Mouse (Mus musculus) frontal cortex, postnatal 14 days (tissue): ENCODE results near the gene Slc10a1.

ENCODE experiments used
- DNase-seq, 2 experiments: peaks; one replicate each; pipeline ENCODE4 v3.0.0; 2022; ENCODE audit warnings: low spot score in 2 of 2

The Slc10a1 gene

DNA sequence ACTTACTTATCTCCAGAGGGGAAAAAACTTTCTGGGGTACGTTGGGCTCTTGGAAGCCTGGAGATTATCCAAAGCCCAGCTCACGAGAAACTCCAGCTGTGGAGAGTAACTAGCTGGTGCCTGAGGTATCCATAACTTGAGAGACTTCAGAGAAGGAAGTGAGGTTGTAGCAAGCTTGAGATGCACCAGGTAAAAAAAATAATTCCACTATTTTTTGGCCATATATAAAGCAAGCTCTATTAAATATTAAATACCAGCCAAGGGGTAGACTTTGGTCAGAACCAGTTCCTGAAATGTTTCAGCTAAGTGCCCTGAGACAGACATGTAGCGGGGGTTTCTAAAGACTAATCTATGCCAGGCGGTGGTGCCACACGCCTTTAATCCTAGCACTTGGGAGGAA, at the start of gene Slc10a1:
Slc10a1 (minus strand) TSS at position 101 of the 400 bp plus-strand sequence.
- no peak for DNase-seq

DNA sequence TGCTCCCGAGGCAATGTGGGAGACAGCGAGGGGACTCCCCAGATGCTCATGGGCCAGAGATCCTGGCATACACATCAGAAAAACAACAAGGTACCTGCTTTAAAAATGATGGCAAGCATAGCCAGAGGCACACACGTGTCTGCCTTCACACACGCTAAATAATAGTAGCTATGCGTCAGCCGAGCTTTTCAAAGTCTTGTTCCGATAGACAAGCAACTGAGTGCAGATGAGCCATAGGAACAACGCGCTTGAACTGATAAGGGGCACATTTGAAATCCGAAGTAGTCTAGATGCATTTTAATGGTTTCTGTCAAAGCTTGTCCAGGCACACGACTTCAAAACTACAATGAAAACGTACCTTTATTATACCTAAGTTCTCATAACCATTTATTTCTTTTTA, 49.1 kb upstream of the Slc10a1 start:
- no peak for DNase-seq

DNA sequence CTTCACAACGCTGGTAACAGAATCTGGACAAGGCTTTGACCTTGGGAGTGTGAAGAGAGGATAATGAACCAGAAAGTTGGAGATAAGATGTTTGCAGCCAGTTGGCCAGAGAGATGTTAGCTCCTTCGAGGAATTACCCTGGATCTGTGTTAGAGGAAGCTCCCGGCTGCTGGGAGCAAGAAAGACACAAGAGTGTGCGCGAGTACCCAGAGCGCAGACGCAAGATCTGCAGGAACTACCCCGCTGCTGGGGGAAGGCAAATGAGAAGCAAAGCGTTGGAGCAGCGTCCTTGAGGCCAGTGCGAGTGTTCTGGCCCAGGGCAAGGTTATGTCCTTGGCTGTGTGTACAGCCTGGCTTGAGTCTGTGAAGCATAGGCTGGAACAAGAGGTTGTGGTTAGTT, 45.0 kb upstream of the Slc10a1 start:
- no peak for DNase-seq

DNA sequence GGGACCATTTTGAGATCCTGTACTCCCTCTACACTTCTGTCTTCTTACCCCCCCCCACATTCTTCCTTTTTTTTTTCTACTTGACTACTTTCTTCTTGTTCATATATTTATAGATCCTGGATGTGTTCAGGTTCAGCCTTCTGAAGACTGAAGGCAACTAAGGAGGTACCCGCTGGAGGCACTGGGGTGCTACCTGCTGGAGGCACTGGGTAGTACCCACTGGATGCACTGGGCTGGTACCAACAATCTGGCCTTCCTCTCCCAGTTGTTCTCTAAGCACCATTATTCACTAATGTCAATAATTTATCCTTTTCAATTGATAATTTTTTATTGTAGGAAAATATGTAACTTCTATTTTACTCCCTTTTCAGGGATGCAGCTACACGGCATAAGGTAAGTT, 43.5 kb upstream of the Slc10a1 start:
- no peak for DNase-seq

DNA sequence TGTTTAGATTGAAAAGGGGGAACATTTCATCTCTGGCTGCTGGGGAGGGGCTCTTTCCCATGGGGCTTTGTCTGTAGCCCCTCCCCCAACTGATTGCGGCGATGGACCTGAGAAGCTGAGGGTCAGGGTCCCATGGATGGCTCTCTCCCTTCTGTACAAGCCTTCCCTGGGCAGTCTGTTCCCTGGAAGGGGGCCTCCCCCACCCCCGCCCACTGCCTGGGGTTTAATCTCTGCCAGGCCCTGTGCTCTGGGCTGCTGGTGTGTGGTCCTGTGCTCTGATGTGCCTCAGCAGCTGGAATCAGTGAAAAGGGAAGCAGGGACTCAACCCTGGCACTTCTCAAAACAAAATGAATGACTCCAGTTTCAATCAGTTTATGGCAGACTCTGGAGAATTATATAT, 41.3 kb upstream of the Slc10a1 start:
- no peak for DNase-seq

DNA sequence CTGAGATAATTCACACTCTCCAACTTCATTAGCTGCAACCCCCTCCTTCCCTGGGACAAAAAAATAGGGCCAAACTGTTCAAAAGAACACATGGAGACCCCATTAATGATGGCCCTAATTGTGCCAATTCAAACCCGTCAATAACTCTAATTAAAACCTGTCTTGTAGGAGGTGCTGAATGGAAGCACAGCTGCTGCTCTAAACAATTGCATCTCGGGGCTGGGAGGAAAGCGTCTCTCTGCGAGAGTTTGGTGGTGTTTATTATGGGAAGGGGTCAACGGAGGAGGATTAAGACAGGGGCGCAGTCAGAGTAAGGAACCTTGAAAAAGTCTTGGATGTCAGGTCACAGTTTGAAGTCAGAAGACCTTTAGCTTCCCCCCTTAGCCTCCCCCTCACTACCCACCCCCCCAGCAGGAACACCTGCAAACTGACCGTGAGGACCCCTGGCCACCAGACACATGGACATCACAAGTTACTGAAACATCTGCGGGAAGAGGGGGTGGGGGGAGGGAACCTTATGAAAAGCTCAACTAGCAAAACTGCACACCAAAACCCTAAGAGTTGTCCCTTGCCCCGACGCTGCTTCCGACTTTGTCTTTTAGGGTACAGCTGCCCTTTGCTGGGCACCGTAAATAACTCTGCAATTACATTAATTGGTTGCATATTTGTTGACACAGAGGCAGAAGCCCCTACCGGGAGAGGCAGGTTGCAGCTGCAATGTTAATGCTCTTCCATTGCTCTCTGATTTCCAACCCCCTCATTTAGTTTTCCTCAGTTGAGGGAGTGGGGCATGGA, 34.5 kb upstream of the Slc10a1 start:
- no peak for DNase-seq

DNA sequence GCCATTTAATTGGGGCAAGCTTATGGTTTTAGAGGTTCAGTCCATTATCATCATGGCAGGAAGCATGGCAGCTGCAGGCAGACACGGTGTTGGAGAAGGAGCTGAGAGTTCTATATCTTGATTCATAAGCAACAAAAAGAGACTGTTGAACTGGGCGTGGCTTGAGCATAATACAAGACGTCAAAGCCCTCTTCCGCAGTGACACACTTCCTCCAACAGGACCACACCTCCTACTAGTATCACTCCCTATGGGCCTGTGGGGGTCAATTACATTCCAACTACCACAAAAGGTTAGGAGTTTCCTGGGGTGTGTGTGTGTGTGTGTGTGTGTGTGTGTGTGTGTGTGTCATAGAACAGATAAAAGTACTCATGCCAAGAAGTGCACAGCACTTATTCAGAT, 32.4 kb upstream of the Slc10a1 start:
- no peak for DNase-seq

DNA sequence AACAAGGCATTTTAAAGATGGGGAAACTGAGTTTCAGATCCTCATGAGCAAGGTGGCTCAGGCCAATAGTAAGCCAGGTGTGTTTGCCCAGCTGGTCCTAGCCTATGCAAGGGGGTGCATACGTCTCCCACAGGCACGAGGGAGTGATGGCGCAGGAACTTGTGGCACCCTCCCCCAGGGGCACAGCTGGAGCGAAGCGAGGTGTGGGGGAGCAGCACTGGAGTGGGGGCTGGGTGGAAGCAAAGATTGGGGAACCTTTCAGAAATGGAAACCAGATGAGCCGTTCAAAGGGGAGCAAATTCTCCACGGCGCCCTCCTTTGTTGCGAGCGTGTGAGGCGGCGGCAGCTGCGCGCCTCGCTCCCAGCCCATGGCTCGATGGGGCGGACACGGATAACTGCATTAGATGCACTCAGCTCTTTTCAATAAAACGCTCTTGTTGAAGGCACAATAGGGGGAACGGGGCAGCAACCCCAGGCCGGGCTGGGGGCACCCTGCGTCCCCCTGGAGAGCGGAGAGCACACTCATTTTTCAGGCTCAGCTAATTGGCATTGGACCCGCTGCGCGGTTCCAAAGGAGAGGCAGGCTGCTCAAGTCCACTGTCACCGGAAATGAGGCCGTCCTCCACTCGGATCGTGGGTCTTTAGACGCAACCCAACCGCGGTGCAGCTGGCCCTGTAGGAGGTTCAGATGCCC, 30.2 kb upstream of the Slc10a1 start:
- no peak for DNase-seq

DNA sequence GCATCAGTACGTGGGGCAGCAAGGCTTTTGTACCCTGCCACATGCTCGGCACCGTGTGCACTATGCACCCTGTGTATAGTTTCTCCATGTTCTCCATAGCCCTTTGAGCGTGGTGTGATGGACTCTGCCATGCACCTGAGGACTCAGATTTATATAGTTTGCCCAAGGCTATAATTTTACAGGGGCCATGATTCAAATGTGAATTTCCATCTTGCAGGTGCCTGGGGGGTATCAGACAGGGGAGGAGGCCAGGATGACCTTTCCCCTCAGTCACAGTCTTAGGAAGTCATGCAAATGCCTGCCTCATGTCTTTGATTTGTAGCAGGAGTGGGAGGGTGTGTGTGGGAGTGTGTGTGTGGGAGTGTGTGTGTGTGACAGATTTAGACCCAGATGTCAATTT, 29.1 kb upstream of the Slc10a1 start:
- DNase-seq: no peak

DNA sequence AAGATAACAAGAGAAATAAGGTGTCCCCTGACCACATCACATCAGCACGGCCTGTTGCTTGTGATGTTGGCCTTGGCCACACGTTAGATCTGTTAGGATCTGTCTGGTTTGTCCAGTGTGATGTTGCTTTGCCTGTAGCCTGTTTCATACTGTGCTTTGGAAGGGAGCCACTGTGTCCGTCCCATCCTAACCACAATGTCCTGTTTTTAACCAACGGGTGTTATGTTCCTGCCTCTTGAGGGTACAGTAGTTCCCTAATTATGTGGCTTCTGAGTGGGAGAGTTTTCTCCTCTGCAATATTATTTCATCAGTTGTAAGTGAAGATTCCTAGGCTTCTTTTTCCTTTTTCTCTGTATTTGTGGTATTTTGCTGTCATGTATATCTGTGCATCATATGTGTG, 26.8 kb upstream of the Slc10a1 start:
- no peak for DNase-seq

DNA sequence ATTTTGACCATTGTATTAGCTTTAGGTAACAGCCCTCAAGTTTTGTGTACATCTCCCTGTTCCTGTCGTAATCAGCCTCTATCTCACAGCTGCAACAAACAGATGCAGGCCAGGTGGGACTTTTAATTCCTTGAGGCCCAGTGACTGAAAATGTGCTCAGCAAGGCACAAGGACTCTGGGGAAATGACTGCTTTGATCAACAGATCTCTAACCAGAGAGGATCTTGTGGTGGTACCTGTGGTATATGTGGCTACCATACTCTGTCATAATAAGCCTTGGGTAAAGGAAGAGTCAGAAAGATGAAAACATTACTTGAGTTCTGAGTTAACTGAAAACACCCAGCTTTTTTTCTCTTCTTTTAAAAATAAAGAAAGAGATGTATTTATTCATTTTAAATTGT, 25.3 kb upstream of the Slc10a1 start:
- no peak for DNase-seq

DNA sequence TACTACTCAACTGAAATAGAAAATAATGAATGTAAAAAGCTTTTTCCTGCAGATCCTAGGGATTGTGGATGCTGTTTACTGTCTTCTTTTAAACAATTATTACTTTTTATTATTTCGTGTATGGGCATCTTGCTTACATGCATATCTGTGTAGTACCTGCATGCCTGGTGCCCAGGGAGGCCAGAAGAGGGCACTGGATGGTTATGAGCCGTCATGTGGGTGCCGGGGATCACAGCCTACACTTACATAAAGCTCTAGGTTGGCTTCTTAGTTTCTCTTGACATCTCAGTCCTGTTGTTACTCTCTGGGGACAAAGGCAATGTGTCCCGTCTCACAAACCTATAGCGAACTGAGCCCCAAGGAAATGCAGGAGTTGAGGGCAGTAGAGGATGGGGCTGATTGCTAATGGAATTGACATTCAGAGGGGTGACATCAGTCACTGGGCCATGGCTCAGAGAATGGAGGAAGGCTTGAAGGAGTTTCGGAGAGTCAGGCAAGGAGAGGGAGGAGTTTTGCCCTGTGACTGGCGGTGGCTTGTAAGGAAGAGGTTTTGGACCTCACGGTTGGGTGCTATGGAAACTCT, 24.1 kb upstream of the Slc10a1 start:
- DNase-seq: no peak

DNA sequence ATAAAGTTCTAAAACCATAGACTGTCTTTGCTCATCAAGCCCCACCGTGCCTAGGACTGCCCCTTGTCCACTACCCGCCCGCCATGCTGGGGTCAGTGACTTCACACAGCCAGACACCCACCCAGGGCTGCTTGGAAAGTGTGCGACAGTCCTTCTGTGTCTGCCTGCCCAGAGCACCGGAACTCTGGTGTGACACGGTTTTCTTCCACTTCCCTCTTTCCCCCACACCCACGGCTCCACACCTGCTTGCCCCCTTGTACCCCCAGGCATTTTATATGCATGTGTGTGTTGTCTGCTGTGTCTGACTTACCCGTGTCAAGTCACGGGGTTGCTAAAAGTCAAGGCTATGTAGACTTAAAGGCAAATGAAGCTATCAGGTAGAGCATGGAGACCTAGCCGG, 23.3 kb upstream of the Slc10a1 start:
- no peak for DNase-seq

DNA sequence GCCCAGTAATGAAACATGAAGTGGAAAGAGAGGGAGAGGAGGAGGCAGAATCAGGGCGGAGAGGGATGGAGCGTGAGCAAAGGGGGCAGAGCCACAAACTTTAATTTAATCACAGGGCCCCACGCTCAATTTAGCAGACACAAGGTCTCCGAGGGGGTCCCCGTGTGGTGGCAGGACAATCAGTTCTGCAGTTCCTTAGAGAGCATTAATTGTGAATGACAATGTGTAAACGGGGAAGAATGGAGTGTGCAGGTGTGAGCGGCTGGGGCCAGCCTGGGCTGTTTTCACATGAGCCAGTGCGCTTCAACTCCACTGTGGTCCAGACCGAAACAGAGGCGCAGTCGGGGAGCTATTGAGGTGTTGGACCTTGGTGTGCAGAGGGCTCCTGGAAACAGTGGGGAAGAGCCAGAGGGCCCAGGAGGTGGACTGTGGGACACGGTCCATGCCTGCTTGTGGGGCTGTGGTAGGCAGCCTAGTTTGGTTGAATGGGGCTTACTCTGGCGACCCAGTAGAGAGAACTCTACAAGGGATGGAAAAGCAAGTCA, 22.5 kb upstream of the Slc10a1 start:
- DNase-seq: no peak

DNA sequence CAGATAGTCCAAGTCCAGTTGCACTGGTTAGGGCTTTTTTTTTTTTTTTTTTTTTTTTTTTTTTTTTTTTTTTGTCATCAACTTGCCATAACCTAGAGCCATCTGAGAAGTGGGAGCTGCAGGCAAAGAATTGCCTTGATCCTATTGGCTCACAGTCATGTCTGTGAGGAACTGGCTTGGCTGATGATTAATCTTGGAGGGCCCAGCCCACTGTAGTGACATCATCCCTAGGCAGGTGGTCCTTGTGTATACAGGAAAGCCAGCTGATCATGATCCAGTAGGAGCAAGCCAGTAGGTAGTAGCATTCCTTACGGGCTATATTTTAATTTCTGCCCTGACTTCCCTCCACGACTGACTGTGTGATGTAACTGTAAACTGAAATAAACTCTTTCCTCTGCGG, 19.8 kb upstream of the Slc10a1 start:
- DNase-seq: no peak

DNA sequence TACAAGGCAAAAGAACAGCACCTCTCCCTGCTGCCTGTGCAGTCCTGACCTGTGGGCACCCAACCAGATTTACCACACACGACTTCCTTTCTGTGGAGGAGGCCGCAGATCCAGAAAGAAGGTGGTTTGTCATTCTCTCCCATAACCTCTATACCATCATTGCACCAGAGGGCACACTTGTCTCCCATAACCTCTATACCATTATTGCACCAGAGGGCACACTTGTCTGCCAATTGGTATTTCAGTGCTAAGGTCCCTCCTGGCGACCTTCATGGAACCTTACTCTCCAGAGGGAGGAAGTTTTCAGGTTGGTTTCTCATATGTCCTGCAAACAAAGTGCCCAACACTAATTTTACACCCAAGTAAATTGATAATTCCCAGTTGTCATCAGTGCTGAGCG, 18.1 kb upstream of the Slc10a1 start:
- DNase-seq: no peak

DNA sequence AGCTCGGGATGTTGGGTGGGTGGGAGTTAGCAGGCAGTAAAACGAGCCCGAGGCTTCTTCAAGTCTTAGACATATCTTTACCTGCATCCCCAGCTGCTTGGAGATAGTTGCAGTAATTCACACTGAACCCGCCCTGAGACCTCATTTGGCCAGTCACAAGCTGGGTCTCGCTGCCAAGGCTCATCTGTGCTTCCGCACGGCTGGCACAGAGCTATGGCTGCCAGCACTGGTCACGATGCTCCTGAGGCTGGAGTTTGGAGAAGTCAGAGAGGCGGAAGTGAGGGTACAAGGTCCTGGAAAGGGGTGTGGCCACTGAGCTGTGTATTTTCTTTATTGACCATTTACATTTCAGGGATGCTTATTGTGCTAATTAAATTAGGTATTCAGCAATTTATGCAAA, 15.2 kb upstream of the Slc10a1 start:
- DNase-seq: no peak

DNA sequence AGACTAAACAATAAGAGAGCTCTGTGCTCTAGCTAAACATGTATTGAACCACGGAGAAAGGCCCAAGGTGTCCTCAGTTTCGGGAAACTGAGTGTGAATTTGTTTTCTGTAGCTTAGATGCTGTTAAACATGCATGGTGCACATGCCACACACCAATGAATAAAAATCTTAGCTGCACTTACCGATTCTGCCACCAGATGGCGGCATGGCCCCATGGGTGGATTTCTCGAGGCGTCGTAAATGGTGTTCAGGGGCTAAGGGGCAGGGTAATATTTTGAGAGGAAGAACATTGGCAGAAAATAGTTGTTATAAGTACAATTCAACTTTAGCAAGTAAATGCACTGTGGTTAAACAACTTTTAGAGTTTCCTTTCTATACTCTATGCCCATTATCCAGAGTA, 13.8 kb upstream of the Slc10a1 start:
- DNase-seq: peak; percentile 27 to 83

DNA sequence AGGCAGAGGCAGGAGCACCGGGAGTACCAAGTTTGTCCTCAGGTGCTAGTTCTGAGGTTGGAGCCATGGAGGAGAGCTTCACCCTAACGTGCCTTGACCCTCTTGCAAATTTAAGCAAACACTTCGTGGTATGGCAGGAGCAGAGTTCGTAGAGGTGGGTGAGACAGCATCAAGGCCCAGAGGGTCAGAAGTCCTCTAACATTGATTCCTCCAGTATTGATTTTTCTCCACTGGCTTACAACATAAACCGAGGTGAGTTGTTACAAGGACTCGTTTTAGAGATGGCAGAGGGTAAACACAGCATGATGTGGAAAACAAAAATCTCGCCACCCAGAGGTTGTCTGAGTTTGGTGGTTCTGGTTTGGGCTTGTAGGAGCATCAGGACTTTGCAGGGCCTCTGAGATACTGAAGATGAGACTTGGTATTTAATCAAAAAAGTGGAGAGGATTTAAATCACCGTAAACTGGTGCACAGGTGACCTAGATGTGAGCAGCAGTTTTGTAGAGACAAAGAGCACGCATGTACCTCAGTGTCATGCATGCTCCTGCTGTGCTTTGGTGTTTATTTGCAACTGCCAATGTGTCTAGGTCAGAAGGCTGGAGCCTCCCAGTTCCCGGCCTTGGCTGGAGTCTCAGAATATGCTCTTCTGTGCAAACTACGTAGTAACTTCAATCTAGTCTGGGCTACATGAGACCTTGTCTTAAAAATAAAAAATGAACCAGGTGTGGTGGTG, 7.6 kb upstream of the Slc10a1 start:
- DNase-seq: no peak

DNA sequence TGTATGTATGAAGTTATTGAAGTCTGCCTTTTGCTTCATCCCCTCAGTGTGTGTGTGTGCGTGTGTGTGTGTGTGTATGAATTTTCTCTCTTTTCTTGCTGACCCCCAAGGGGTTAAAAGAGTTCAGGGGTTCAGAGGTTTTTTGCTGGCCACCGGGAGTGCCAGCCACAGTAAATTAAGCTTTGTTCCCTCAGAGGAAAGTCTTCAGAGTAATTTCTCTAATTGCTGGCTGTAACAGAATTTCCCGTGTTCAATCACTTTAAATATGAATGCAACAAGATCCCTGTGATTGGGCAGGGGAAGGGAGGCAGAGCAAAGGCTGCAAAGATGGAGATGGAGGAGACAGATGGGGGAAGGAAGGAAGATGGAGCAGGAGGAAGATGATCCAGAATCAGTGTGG, 3.3 kb upstream of the Slc10a1 start:
- no peak for DNase-seq

DNA sequence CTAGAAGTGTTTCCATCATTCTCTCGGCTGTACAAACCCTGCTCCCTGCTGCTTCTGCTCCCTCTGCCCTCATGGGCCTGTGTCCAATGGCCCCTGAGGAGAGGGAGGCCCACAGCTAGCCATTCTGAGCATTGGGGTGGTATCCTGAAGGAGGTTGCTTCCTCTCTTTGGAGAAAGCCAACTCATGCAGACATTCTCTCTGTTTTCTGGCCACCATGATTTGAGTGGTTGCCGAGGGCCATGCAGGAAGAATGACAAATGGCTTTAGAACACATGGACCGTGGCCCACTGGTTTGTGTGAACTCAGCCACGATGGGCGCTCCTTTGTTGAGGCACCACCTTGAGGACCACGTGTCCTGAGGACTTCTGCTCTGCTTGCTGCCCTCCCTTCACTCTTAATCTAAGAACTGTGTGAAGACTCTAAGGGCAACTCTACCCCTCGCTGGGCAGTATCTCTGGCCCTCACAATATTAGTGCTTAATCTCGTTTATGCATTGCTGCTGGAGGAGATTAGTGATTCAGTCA, 1.7 kb upstream of the Slc10a1 start:
- DNase-seq: no peak

DNA sequence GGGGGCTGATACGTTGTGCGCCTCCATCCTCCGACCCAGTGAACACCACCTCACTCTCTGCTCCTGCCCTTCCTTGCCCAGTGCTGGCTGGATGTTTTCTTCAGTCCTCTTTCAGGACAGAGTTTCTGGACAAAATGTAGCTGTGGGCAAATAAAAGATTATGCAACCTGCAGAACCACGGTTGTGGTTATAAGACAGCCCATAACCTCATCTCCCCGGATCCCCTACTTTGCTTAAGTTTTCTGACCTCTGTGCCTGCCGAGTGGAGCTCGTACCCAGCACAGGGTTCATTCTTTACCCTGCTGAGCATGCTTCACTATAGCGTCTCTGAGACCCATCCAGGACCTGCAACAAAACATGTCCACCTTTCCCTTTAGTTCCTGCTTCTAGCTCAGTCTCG, 587 bp downstream of the Slc10a1 start:
- DNase-seq: no peak
